Mouse (Mus musculus) liver, adult 2 months (tissue): ENCODE data around the gene Adam21.

Experiments
- CTCF ChIP-seq: fragments of 200-500 bp; IDR thresholded peaks from 2 replicates; pipeline ENCODE4 v1.5.1; 2011; ENCODE audit warnings: low read depth, low read length, control low read depth
- POLR2A ChIP-seq: fragments of 200-500 bp; IDR thresholded peaks from 2 replicates; pipeline ENCODE4 v1.6.1; 2011; ENCODE audit warnings: low read length, control low read depth; ENCODE audit not compliant: insufficient read depth; ENCODE audit errors: extremely low read depth

DNA sequence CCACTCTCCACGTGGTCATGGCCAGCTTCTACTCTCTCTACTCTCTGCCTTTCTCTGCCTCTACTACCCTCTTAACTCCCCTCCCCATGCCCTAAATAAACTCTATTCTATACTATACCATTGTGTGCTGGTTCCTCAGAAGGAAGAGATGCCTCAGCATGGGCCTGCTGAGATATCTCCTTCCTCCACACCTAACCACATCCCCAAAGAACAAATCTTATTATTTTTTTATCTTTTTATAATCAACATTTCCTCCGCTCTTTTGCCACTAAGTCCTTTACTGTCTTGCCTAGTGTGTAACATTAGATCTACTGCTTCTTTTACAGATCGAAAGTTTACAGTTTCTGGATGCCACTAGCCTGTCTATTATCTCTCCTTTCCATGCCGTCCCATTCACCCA lies 21.1 kb downstream of the Adam21 start:
- TF ChIP-seq CTCF (no peak), POLR2A (no peak)
